32 mouse cellular contexts compared by ENCODE assay signal in the genomic region with DNA sequence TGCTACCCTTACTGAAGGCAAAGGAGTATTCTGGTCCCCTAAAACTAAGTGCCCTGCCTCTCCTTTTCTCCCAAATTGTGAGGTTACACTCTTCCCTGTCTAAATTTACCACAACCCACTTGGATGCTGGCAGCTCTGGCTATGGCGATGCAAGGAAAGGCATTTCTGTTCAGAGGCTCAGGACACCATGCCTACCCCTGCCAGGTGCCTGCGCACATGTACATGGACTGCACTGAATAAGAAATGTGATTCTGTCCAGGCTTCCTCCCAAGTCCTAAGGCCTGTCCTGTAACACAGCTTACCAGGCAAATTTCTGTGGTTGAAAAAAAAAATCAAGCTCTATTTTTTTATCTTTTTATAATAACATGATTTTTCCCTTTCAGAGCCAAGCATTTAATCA. TPM values are rescaled to one million over a fixed set of nuclear protein-coding genes. Genes with fewer than 3 reads are reported as not detected.
A peak's percentile ranks its signal among the peaks of the same experiment; 100 is the strongest.
DNase-seq lines count a peak whose midpoint lies in the region; ATAC-seq lines count a peak whose summit lies in the region.
"Had no signal": no experiment of that assay in that cellular context is flagged by ENCODE, and none has a peak within 500 bp of the region (broad histone marks: within the 10 kb centered on the region; RNA-seq: fewer than 3 reads in every experiment).

No protein-coding gene starts in this region.

- peaks cover 38% of the 10 kb centered on the region for H3K4me1 ChIP-seq in embryonic facial prominence, embryonic 12.5 days
- peaks cover 52% of the 10 kb centered on the region for H3K4me1 ChIP-seq in limb, embryonic 15.5 days

- H3K9me3 ChIP-seq in embryonic facial prominence, embryonic 12.5 days = no peaks in the 10 kb centered on the region
- H3K9me3 ChIP-seq in limb, embryonic 15.5 days = no peaks in the 10 kb centered on the region
- H3K9me3 ChIP-seq: forebrain, embryonic 13.5 days; neural tube, embryonic 15.5 days had no signal

- H3K9ac ChIP-seq in embryonic facial prominence, embryonic 12.5 days = no peak overlapping the region
- no peak overlapping the region for H3K9ac ChIP-seq in limb, embryonic 15.5 days
- H3K9ac ChIP-seq: forebrain, embryonic 13.5 days; liver, embryonic 14.5 days; neural tube, embryonic 15.5 days had no signal

- ATAC-seq in embryonic facial prominence, embryonic 12.5 days (ENCODE audit: insufficient number of reproducible peaks, insufficient read depth, low FRiP score, low TSS enrichment) = no peak
- no peak for ATAC-seq in limb, embryonic 15.5 days (ENCODE audit: insufficient number of reproducible peaks, low FRiP score, low TSS enrichment, low read depth)
- ATAC-seq: forebrain, embryonic 13.5 days; intestine, embryonic 16.5 days had no signal

- 0 out of 2 replicates have a peak, but pooled peaks cover under 1% of the 10 kb centered on the region for H3K36me3 ChIP-seq in embryonic facial prominence, embryonic 12.5 days
- no peaks in the 10 kb centered on the region for H3K36me3 ChIP-seq in limb, embryonic 15.5 days
- H3K36me3 ChIP-seq: neural tube, embryonic 15.5 days had no signal

- H3K27me3 ChIP-seq in embryonic facial prominence, embryonic 12.5 days = no peaks in the 10 kb centered on the region
- no peaks in the 10 kb centered on the region for H3K27me3 ChIP-seq in limb, embryonic 15.5 days
- H3K27me3 ChIP-seq: forebrain, embryonic 13.5 days; neural tube, embryonic 15.5 days had no signal

- DNase-seq in gastrocnemius, adult 18-20 months (ENCODE audit: low spot score) = peak; percentile 58
- DNase-seq in gastrocnemius, postnatal 36 days = no peak
- DNase-seq in fibroblast of lung, adult 2 months (ENCODE audit: low read depth) = peak; percentile 59
- DNase-seq in thymus, adult 18-20 months = no peak
- DNase-seq in urinary bladder, postnatal 25 days (ENCODE audit: low spot score) = no peak
- DNase-seq: adrenal gland, postnatal 25 days; cerebellum, adult 11-12 months; cerebellum, adult 9-11 months; heart, postnatal 14 days; kidney, adult 8-10 months; kidney, postnatal 4 days; liver; lung, adult 2 months; lung, postnatal 14 days; midbrain, embryonic 14.5 days; retina, postnatal 1 day; right cerebral cortex, postnatal 14 days; spleen, adult 18-20 months; thymus, postnatal 4 days had no signal

- WGBS in embryonic facial prominence, embryonic 12.5 days = 70% methylated on average over 2 of the region's 2 CpGs
- 60% methylated on average over 2 of the region's 2 CpGs for WGBS in limb, embryonic 15.5 days

- intact Hi-C loops in gastrocnemius, postnatal 36 days (cut with DNase I) = loop anchor here (2.0 kb wide), 1 partner anchor 65 kb away; no protein-coding TSS in a partner anchor

- H3K4me3 ChIP-seq in embryonic facial prominence, embryonic 12.5 days = no peak overlapping the region
- H3K4me3 ChIP-seq in limb, embryonic 15.5 days = no peak overlapping the region
- H3K4me3 ChIP-seq: erythroblast, embryonic 14.5 days; forebrain, embryonic 13.5 days; neural tube, embryonic 15.5 days had no signal

- no peak overlapping the region for H3K4me2 ChIP-seq in embryonic facial prominence, embryonic 12.5 days (replicated peaks)
- H3K4me2 ChIP-seq in limb, embryonic 15.5 days = no peak overlapping the region
- H3K4me2 ChIP-seq: forebrain, embryonic 13.5 days; neural tube, embryonic 15.5 days had no signal

- H3K27ac ChIP-seq in embryonic facial prominence, embryonic 12.5 days = peak overlapping the region; percentile 55; the same call in 1 of the 2 replicates
- peak overlapping the region; percentile 23; the same call in 1 of the 2 replicates for H3K27ac ChIP-seq in limb, embryonic 15.5 days
- H3K27ac ChIP-seq: forebrain, embryonic 13.5 days; kidney, postnatal 0 days; liver, embryonic 14.5 days; neural tube, embryonic 15.5 days had no signal

RNA-seq across cellular contexts. Expression of a gene that starts 38.2 kb away (rescaled TPM):
- total RNA-seq in gastrocnemius, adult 18-20 months (2021) = 10 to 100 TPM; 33.4 to 36.0 TPM
- 10 to 100 TPM; 39.1 to 62.1 TPM for total RNA-seq in gastrocnemius, postnatal 36 days (2021)
- polyA plus RNA-seq in embryonic facial prominence, embryonic 12.5 days (2016; fragmentation: Nextera tagmentation; extraction: Ambion mirVana) = 0.39 and 0.47 TPM in 2 replicates
- 0.47 and 2.1 TPM in 2 replicates for polyA plus RNA-seq in limb, embryonic 15.5 days (2015; fragmentation: Nextera tagmentation; extraction: Ambion mirVana)
- total RNA-seq: common myeloid progenitor, adult 5-6 weeks; granulocyte monocyte progenitor cell, adult 5-6 weeks; left cerebral cortex, postnatal 14 days; MEL had no signal
- polyA plus RNA-seq: forebrain, embryonic 13.5 days; hindbrain, embryonic 11.5 days; intestine, embryonic 16.5 days; kidney, postnatal 0 days; liver, embryonic 14.5 days; midbrain, embryonic 14.5 days had no signal

Comparison
In these comparisons a context has a peak if more than half of its experiments do, and no peak if none do; other contexts are left out.
1. DNase-seq: peak in gastrocnemius, adult 18-20 months (single experiment) and fibroblast of lung, adult 2 months (single experiment); none in gastrocnemius, postnatal 36 days (0 of 2), thymus, adult 18-20 months (0 of 2) and urinary bladder, postnatal 25 days (single experiment).